Mouse (Mus musculus) kidney, embryonic 16.5 days (tissue): ENCODE measurements around the gene Cenpn. TPM values are rescaled to one million over a fixed set of nuclear protein-coding genes. Genes with fewer than 3 reads are reported as not detected.

ENCODE experiments used
- ATAC-seq: fragments of 200-750 bp; cut with Nextera tagmentation; 2 replicates; pipeline ENCODE4 v1.8.0; 2017; ENCODE audit warnings: moderate TSS enrichment; ENCODE audit not compliant: low FRiP score, low TSS enrichment
- H3K27ac ChIP-seq: fragments of 300-500 bp; sonication (generic); 2 replicates; pipeline ENCODE4 v1.5.1; 2014; ENCODE audit warnings: low read length
- H3K27me3 ChIP-seq: fragments of 300-500 bp; sonication (generic); 2 replicates; pipeline ENCODE4 v1.6.1; 2014; ENCODE audit warnings: low read length, control low read depth, mixed read lengths; ENCODE audit not compliant: insufficient read depth
- H3K36me3 ChIP-seq: fragments of 300-500 bp; sonication (generic); 2 replicates; pipeline ENCODE4 v1.6.1; 2014; ENCODE audit warnings: low read length, control low read depth, mixed read lengths; ENCODE audit not compliant: insufficient read depth
- H3K4me1 ChIP-seq: fragments of 300-500 bp; sonication (generic); 2 replicates; pipeline ENCODE4 v1.6.1; 2014; ENCODE audit warnings: low read length, control low read depth, mixed read lengths; ENCODE audit not compliant: insufficient read depth
- H3K4me2 ChIP-seq: fragments of 300-500 bp; sonication (generic); replicated peaks from 2 replicates; pipeline ENCODE4 v1.6.1; 2014; ENCODE audit warnings: low read depth, low read length
- H3K4me3 ChIP-seq: fragments of 300-500 bp; sonication (generic); 2 replicates; pipeline ENCODE4 v1.5.1; 2014; ENCODE audit warnings: mild to moderate bottlenecking, low read length
- H3K9ac ChIP-seq: fragments of 300-500 bp; sonication (generic); replicated peaks from 2 replicates; pipeline ENCODE4 v1.6.1; 2014; ENCODE audit warnings: low read length
- H3K9me3 ChIP-seq: fragments of 300-500 bp; sonication (generic); 2 replicates; pipeline ENCODE4 v1.6.1; 2016; ENCODE audit warnings: low read length, control low read depth
- WGBS: fragments of 180-500 bp; shearing (Covaris S2); extraction: QIAGEN DNeasy Blood & Tissue Kit; methylation state at CpG from one replicate; pipeline ENCODE4 v1.1.7; 2014; 5-methylcytosine and 5-hydroxymethylcytosine counted together
- polyA plus RNA-seq: library from polyadenylated mRNA; unstranded; fragments of >200 nt; fragmentation: Nextera tagmentation; extraction: Ambion mirVana; gene quantifications from 2 replicates; pipeline ENCODE4 v1.2.1, GENCODE M21; 2015

Gene Cenpn
- polyA plus RNA-seq, 1 experiment from 2014 or later: 45.5 TPM

GRCm38 (mm10) chr8:116946851-116947250 lies 25.3 kb downstream of the Cenpn start:
- Histone ChIP-seq H3K4me2 (no peak overlapping the region), H3K36me3 (0 out of 2 replicates have a peak, but pooled peaks cover 3% of the 10 kb centered on the region), H3K4me1 (peaks cover 20% of the 10 kb centered on the region), H3K9ac (no peak overlapping the region), H3K27me3 (no peaks in the 10 kb centered on the region), H3K27ac (no peak overlapping the region), H3K9me3 (no peaks in the 10 kb centered on the region), H3K4me3 (no peak overlapping the region)
- ATAC-seq: no peak
- 78% methylated on average over 6 of the region's 6 CpGs for WGBS

DNA sequence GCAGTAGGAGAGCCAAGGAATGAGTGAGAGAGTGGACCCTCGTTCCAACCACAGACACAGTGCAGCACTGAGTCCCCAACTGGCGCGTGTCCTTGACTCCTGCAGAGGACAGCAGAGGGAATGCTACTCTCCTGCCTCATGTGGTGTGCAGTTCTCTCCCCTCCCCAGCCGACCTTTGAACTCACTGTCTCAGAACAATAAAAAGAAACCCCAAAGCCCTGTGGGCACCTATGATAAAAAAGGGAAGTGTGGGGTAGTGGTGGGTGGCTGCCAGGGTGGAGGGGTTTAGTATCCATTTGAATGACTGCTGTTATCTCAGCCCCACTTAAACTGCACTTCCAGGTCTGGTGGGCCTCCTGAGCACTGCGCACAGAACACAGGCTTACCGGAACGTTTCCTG lies 26.1 kb downstream of the Cenpn start:
- Histone ChIP-seq H3K9me3 (no peaks in the 10 kb centered on the region), H3K4me1 (peaks cover 20% of the 10 kb centered on the region), H3K27me3 (no peaks in the 10 kb centered on the region), H3K9ac (no peak overlapping the region), H3K4me2 (no peak overlapping the region), H3K27ac (no peak overlapping the region), H3K4me3 (no peak overlapping the region), H3K36me3 (0 out of 2 replicates have a peak, but pooled peaks cover 3% of the 10 kb centered on the region)
- WGBS: 87% methylated on average over 7 of the region's 7 CpGs
- ATAC-seq: no peak

DNA sequence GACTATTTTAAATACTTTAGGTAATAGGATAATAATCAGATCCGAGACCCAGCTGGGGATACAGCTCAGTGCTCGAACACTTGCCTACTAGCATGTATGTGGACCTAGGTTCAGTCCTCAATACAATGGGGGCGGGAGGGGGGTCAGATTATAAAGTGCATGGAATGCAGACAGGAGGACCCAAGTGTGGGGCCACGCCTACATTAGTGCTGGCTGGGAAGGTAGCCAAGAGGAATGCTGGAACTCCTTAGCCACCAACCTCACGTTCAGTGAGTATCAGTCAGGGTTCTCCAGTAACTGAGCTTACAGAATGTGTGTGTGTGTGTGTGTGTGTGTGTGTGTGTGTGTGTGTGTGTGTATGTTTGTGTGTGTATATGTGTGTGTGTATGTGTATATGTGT lies 29.8 kb downstream of the Cenpn start:
- H3K27ac ChIP-seq: no peak overlapping the region
- no peak overlapping the region for H3K4me3 ChIP-seq
- WGBS: 62% methylated on average over 5 of the region's 5 CpGs
- no peaks in the 10 kb centered on the region for H3K27me3 ChIP-seq
- no peaks in the 10 kb centered on the region for H3K9me3 ChIP-seq
- ATAC-seq: peak; percentile 65; the same call in 1 of the 2 replicates
- H3K4me1 ChIP-seq: 0 out of 2 replicates have a peak, but pooled peaks cover 5% of the 10 kb centered on the region
- no peak overlapping the region for H3K4me2 ChIP-seq
- H3K36me3 ChIP-seq: peaks cover 23% of the 10 kb centered on the region
- H3K9ac ChIP-seq: no peak overlapping the region

DNA sequence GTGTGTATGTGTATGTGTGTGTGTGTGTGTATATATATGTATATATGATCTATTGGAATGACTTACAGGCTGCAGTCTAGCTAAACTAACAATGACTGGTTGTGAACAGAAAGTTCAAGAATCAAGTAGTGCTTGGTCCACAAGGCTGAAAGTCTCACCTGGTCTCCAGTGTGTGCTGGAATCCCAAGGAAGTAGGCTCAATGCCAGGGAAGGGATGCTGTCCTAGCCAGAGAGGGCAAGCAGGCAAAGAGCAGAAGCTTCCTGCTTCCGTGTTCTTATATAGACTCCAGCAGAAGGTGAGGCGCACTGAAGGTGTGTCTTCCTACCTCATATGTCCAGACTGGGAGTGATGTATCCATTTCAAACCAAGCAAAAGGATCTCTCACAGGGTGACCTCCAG lies 30.2 kb downstream of the Cenpn start:
- peaks cover 28% of the 10 kb centered on the region for H3K36me3 ChIP-seq
- H3K27me3 ChIP-seq: no peaks in the 10 kb centered on the region
- WGBS: 83% methylated on average over 2 of the region's 2 CpGs
- H3K9me3 ChIP-seq: no peaks in the 10 kb centered on the region
- ATAC-seq: no peak
- 0 out of 2 replicates have a peak, but pooled peaks cover 5% of the 10 kb centered on the region for H3K4me1 ChIP-seq
- H3K4me3 ChIP-seq: no peak overlapping the region
- no peak overlapping the region for H3K9ac ChIP-seq
- no peak overlapping the region for H3K4me2 ChIP-seq
- H3K27ac ChIP-seq: no peak overlapping the region

GRCm38 (mm10) chr8:116952428-116952827 lies 30.9 kb downstream of the Cenpn start:
- H3K4me1 ChIP-seq: 0 out of 2 replicates have a peak, but pooled peaks cover 3% of the 10 kb centered on the region
- ATAC-seq: no peak
- no peak overlapping the region for H3K4me3 ChIP-seq
- H3K4me2 ChIP-seq: no peak overlapping the region
- H3K36me3 ChIP-seq: peaks cover 34% of the 10 kb centered on the region
- whole genome bisulfite sequencing: 84% methylated on average over 8 of the region's 8 CpGs
- H3K27me3 ChIP-seq: no peaks in the 10 kb centered on the region
- H3K9me3 ChIP-seq: no peaks in the 10 kb centered on the region
- no peak overlapping the region for H3K9ac ChIP-seq
- H3K27ac ChIP-seq: no peak overlapping the region

DNA sequence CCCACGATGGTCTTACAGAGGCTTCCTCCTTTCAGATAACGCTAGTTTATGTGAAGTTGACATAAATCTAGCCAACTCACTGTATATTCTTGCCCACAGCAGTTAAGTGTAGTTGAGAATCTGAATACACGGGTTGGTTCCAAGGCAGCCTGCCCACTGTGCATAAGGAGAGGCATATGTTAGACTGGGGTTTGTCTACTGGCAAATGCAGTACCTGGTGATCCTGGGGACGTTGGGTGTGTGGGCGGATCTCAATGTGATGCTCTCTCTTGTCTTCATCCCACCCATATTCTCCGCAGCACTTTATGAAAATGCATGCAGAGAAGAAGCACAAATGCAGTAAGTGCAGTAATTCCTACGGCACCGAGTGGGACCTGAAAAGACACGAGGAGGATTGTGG lies 32.9 kb downstream of the Cenpn start:
- Histone ChIP-seq H3K27ac (no peak overlapping the region), H3K4me3 (no peak overlapping the region), H3K9me3 (no peaks in the 10 kb centered on the region), H3K4me1 (0 out of 2 replicates have a peak, but pooled peaks cover 3% of the 10 kb centered on the region), H3K9ac (no peak overlapping the region), H3K4me2 (no peak overlapping the region), H3K27me3 (no peaks in the 10 kb centered on the region), H3K36me3 (peaks cover 39% of the 10 kb centered on the region)
- WGBS: 91% methylated on average over 9 of the region's 9 CpGs
- ATAC-seq: no peak

DNA sequence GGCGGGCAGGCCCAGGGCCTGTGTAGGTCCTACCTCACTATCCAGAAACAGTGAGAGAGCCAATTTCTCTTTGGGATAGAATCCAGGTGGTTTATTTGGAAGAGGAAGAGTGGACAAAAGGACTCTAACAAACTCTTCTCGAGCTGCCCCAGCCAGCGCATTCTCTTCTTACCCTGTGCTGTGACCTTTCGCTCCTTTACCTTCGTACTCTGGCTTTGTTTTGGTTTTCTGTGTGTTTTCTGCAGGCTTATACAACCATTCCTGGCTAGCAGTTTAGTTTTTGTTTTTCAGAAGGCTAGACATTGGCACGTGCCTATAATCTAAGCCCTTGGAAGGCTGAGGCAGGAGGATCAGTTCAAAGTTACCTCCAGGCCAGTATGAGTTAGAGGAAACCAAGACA lies 48.0 kb downstream of the Cenpn start:
- H3K9ac ChIP-seq: no peak overlapping the region
- H3K4me3 ChIP-seq: no peak overlapping the region
- no peaks in the 10 kb centered on the region for H3K9me3 ChIP-seq
- 82% methylated on average over 6 of the region's 6 CpGs for WGBS
- H3K36me3 ChIP-seq: no peaks in the 10 kb centered on the region
- no peak overlapping the region for H3K27ac ChIP-seq
- H3K27me3 ChIP-seq: no peaks in the 10 kb centered on the region
- no peak for ATAC-seq
- no peak overlapping the region for H3K4me2 ChIP-seq
- no peaks in the 10 kb centered on the region for H3K4me1 ChIP-seq

DNA sequence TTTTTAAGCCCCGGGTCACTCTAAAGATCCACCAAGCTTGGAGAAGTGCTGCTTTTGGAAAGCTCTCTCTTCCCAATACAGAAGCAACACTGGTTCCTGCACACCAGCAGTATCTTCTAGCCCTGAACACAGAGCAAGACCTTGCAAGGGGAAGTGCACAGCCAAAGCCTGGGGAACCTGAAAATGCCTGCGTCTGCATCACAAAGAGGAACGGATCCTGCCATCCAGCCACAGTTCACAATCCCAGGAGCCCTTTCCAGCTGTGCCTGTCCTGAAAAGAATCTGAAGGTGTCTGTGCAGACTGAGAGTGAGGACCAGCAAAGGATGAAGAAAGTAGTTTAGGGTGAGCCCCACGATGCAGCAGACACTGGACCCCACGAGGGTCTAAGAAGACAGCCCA lies 53.5 kb downstream of the Cenpn start:
- Histone ChIP-seq H3K4me2 (peak overlapping the region; percentile 17; the same call in 1 of the 2 replicates), H3K27me3 (no peaks in the 10 kb centered on the region), H3K4me1 (peaks cover 17% of the 10 kb centered on the region), H3K9ac (0 out of 2 replicates have a peak overlapping the region, but pooled peaks have one; percentile 10), H3K9me3 (no peaks in the 10 kb centered on the region), H3K4me3 (no peak overlapping the region), H3K36me3 (no peaks in the 10 kb centered on the region), H3K27ac (no peak overlapping the region)
- WGBS: 39% methylated on average over 5 of the region's 5 CpGs
- ATAC-seq: no peak

GRCm38 (mm10) chr8:116975606-116976005 lies 54.1 kb downstream of the Cenpn start:
- no peaks in the 10 kb centered on the region for H3K27me3 ChIP-seq
- peak overlapping the region; percentile 10; the same call in 1 of the 2 replicates for H3K9ac ChIP-seq
- H3K9me3 ChIP-seq: no peaks in the 10 kb centered on the region
- no peak overlapping the region for H3K27ac ChIP-seq
- 39% methylated on average over 5 of the region's 5 CpGs for WGBS
- no peak for ATAC-seq
- no peak overlapping the region for H3K4me3 ChIP-seq
- peaks cover 18% of the 10 kb centered on the region for H3K4me1 ChIP-seq
- peak overlapping the region; percentile 17 for H3K4me2 ChIP-seq
- no peaks in the 10 kb centered on the region for H3K36me3 ChIP-seq

- Histone ChIP-seq H3K4me2 (peak overlapping the region; percentile 76), H3K4me1 (peaks cover 18% of the 10 kb centered on the region), H3K27me3 (no peaks in the 10 kb centered on the region), H3K4me3 (peak overlapping the region; percentile 85), H3K27ac (no peak overlapping the region), H3K36me3 (peaks cover 8% of the 10 kb centered on the region; the same call in 1 of the 2 replicates), H3K9me3 (no peaks in the 10 kb centered on the region), H3K9ac (peak overlapping the region; percentile 55)
- no peak for ATAC-seq
- 29% methylated on average over 8 of the region's 8 CpGs for WGBS
Measured at GRCm38 (mm10) chr8:116978052-116978451, 56.5 kb downstream of the Cenpn start.
